Mouse (Mus musculus) adrenal gland, postnatal 36 days (tissue): ENCODE measurements around the gene Plcxd2. TPM values are rescaled to one million over a fixed set of nuclear protein-coding genes. Genes with fewer than 3 reads are reported as not detected.

Experiments
- DNase-seq, 2 experiments: peaks; one replicate each; pipeline ENCODE4 v3.0.0; 2021; ENCODE audit warnings: mixed read lengths in 1 of 2
- total RNA-seq, 2 experiments: library from RNA; stranded (reverse); gene quantifications; 2 replicates each; pipeline ENCODE4 v1.2.3; 2021

The Plcxd2 gene
- total RNA-seq, 2 experiments from 2014 or later, result 0.26 to 0.72 TPM

DNA sequence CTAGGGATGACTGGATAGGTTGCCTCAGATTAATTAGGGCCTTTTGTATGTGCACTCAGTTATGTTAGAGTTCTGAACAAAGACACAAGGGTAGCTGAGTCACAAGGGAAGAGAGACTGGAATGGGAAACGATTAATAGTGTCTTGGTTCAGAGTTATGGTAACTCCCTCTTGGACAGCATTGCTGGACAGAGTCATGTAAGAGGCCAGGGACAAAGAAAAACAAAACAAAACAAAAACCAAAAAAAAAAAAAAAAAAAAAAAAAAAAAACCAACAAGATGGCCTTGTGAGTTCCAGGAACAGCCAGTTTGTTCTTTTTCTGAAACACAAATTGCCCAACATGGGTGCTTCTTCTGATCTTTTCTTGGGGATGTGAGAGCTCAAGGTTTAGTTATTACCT, 23.8 kb downstream of the Plcxd2 start:
- DNase-seq, result no peak

GRCm38 (mm10) chr16:45984610-45985606, 25.1 kb downstream of the Plcxd2 start:
- DNase-seq, result peak in 1 of 2 experiments; percentile 17

- DNase-seq, result no peak
Measured at GRCm38 (mm10) chr16:45976251-45976650, 33.8 kb downstream of the Plcxd2 start.

DNA sequence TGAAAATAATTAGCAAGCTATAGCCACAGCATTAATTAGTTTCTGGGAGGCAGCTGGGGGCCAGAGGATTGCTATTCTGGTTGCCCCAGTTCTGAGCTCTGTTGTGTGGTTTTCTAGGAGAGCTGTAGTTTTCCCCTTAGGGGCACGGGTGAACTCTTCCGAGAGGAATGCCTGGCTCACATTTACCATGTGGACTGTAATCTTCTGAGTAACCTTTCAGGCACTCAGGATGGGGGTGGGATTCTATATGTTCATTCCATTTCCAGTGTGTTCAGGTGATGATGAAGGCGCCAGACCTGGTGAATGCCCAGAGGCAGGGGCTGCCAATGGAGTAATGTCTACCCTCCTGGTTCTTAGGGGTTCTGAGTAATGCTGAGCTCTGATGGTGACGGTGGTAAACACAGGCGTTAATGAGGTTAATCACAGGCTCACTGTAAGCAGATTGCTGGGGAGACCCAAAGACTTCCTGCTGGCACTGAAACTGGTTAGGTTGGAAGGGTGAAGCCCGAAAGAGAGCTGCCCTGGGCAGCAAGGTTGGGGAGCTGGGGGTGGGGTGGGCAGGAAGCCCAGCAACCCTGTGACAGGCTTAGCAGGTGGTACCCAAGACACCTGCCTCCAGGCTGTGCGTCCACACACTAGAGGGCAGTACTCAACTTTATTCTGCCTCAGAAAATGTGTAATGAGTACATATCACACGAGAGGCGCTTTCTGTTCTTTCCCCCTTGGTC, 35.9 kb downstream of the Plcxd2 start:
- no peak for DNase-seq

- DNase-seq, result no peak
Measured at GRCm38 (mm10) chr16:45970187-45970586, 39.8 kb downstream of the Plcxd2 start.

DNA sequence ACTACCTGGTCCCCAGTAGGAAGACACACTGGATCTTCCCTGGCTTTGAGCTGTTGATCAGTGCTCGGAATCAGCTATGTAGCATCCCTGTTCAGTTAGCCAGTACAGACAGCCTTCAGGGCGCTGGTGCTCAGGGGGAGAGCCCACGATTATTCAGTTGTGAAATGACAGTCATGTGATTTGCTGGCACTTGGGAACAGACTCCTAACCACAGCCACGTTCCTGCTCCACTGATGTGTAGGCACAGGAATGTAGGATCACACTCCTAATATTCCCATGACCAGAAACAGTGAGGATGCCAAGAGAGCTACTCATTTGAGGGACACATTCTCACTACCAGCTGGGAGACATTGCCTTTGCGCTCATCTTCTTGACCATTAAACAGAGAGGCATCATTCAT, 41.3 kb downstream of the Plcxd2 start:
- DNase-seq, result no peak

DNA sequence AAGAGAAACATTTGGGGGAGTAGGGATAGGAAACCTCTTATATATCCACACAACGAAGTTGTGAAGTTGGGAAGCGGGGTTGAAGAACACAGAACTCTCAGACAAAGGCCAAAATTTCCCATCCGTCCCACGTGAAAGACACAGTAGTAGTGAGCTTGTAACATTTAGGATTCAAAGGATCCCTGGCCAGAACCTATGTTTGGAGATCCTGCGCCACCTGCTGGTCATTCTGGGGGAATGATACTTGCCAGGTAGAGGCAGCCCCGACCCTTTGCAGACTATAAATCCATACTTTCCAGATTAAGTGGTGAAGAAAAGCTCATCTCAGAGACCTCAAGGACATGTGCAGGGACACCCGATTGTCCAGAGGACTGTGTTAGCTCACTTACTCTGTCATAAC, 42.5 kb downstream of the Plcxd2 start:
- DNase-seq, result peak; percentile 80 to 81

- DNase-seq, result no peak
Measured at GRCm38 (mm10) chr16:45966604-45967003, 43.4 kb downstream of the Plcxd2 start.

- no peak for DNase-seq
Measured at GRCm38 (mm10) chr16:45964777-45965176, 45.2 kb downstream of the Plcxd2 start.

- DNase-seq, result no peak
Measured at GRCm38 (mm10) chr16:45963837-45964236, 46.2 kb downstream of the Plcxd2 start.

GRCm38 (mm10) chr16:45963088-45963487, 46.9 kb downstream of the Plcxd2 start:
- no peak for DNase-seq

- peak in 1 of 2 experiments; percentile 28 for DNase-seq
Measured at GRCm38 (mm10) chr16:45960978-45961377, 49.0 kb downstream of the Plcxd2 start.

- DNase-seq, result no peak
Measured at GRCm38 (mm10) chr16:45956390-45956950, 53.5 kb downstream of the Plcxd2 start.

- DNase-seq, result no peak
Measured at GRCm38 (mm10) chr16:45953394-45953793, 56.6 kb downstream of the Plcxd2 start, which contains the start of gene Phldb2. Gene Phldb2, minus strand, starts transcription at chr16:45953598.

DNA sequence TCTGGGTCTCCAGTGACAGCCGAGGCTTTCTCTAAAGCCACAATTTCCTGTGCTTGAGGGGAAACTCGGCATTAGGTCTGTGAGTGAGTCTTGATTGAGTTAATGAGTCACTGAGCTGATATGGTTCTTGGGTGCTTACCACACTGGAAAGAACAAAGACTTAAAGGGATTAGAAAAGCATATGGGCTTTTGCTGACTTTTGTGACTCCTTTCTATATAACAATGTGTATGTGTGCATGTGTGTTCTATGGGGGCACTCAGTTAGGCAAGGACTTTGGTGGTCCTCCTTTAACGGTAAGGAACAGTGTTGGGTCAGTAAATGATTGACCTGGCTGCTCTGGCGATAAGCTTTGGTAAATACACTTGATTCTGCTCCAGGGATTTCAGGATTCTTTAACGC, 57.5 kb downstream of the Plcxd2 start:
- DNase-seq, result no peak

GRCm38 (mm10) chr16:45952035-45952434, 58.0 kb downstream of the Plcxd2 start:
- DNase-seq, result no peak

DNA sequence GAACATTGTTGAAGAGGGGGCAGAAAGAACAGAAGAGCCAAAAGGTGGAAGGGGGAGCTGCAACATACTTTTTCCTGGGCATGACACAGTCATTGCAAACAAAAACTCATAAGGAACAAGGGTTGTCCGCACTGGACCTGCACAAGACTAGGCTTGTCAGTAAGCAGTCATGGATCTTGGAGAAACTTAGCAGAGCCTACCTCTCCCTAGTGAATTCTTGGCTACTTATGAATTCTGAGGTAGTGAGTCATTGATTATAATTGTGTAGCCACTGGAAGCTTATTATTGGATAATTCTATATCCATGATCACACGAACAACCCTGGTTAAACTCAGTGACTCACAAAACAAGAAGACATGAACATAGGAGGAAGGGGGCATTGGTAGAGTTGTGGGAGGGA, 63.7 kb downstream of the Plcxd2 start:
- DNase-seq, result no peak

- DNase-seq, result no peak
Measured at GRCm38 (mm10) chr16:45945649-45946048, 64.4 kb downstream of the Plcxd2 start.

GRCm38 (mm10) chr16:45945174-45945631, 64.8 kb downstream of the Plcxd2 start:
- DNase-seq, result no peak

- DNase-seq, result no peak
Measured at GRCm38 (mm10) chr16:45942169-45942891, 67.7 kb downstream of the Plcxd2 start.

DNA sequence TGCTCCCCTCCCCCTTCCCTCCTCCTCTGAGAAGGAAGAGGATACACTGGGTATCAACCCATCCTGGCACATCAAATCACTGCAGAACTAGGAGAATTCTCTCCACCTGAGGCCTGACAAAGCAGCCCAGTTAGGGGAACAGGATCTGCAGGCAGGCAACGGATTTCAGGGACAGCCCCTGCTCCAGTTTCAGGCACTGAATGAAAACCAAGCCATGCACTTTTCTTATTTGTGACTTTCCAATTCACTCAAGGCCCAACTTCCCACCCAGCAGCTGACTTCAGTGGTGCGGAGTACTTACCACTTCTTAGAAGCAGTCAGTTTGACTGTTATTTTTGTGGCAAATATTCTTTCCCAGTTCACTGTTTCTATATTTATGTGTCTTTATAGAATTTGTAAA, 69.3 kb downstream of the Plcxd2 start:
- no peak for DNase-seq

DNA sequence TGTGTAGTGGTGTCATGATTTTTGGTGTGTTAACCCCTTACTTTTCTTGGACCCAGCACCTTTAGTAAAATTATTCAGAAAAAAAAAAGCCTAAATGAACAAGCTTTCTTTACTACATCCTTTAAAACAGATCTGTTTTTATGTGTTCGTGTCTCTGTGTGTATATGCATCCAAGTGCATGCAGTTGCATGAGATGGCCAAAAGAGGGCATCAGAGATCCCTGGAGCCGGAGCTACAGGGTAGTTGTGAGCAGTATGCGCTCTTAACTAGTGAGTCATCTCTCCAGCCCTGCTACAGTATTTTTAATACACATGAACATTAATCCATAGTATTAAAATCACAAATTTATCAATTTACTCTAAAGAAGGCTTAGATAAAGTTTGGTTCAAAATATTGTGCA, 70.6 kb downstream of the Plcxd2 start:
- DNase-seq, result no peak
